Mouse (Mus musculus): ENCODE measurements around the gene Ccnd3.
"Not testable (repeated sequence)": the region's sequence is repeated elsewhere in the genome, so short reads cannot be mapped to it uniquely, and the experiment has no call there.

Gene Ccnd3

GRCm38 (mm10) chr17:47618556-47619311 lies 113.9 kb downstream of the Ccnd3 start:
- DNase-seq (ENCODE audit: low read depth, low spot score), result no peak

- no peak for DNase-seq (ENCODE audit: low read depth, low spot score)
These were observed 118.2 kb downstream of the Ccnd3 start for GRCm38 (mm10) chr17:47622912-47623554.

- DNase-seq (ENCODE audit: low read depth, low spot score), result not testable (repeated sequence)
These were observed 119.7 kb downstream of the Ccnd3 start for GRCm38 (mm10) chr17:47624572-47624971.

GRCm38 (mm10) chr17:47625088-47625487 lies 120.2 kb downstream of the Ccnd3 start:
- no peak for DNase-seq (ENCODE audit: low read depth, low spot score)

- no peak for DNase-seq (ENCODE audit: low read depth, low spot score)
These were observed 121.2 kb downstream of the Ccnd3 start for GRCm38 (mm10) chr17:47626031-47626430.

GRCm38 (mm10) chr17:47627791-47628190 lies 122.9 kb downstream of the Ccnd3 start:
- DNase-seq (ENCODE audit: low read depth, low spot score), result no peak

- DNase-seq (ENCODE audit: low read depth, low spot score), result peak; percentile 90
These were observed 124.2 kb downstream of the Ccnd3 start for GRCm38 (mm10) chr17:47628851-47629676.

GRCm38 (mm10) chr17:47629717-47630677 lies 125.1 kb downstream of the Ccnd3 start:
- no peak for DNase-seq (ENCODE audit: low read depth, low spot score)

GRCm38 (mm10) chr17:47630678-47631065 lies 125.8 kb downstream of the Ccnd3 start, which contains the start of gene Usp49:
TSS of gene Usp49 (plus strand) at chr17:47630690.
- no peak for DNase-seq (ENCODE audit: low read depth, low spot score)

- no peak for DNase-seq (ENCODE audit: low read depth, low spot score)
These were observed 127.5 kb downstream of the Ccnd3 start for GRCm38 (mm10) chr17:47632181-47632840.

- DNase-seq (ENCODE audit: low read depth, low spot score), result no peak
These were observed 129.3 kb downstream of the Ccnd3 start for GRCm38 (mm10) chr17:47633999-47634770.

- DNase-seq (ENCODE audit: low read depth, low spot score), result no peak
These were observed 138.1 kb downstream of the Ccnd3 start for GRCm38 (mm10) chr17:47642992-47643391.

GRCm38 (mm10) chr17:47646683-47647082 lies 141.8 kb downstream of the Ccnd3 start:
- peak; percentile 70 for DNase-seq (ENCODE audit: low read depth, low spot score)

GRCm38 (mm10) chr17:47648966-47649365 lies 144.1 kb downstream of the Ccnd3 start:
- DNase-seq (ENCODE audit: low read depth, low spot score), result no peak
